Mouse (Mus musculus) liver, embryonic 11.5 days (tissue): Measurements from ENCODE around the gene Oas1c. TPM values are rescaled to one million over a fixed set of nuclear protein-coding genes. Genes with fewer than 3 reads are reported as not detected.
"Not testable (repeated sequence)": the region's sequence is repeated elsewhere in the genome, so short reads cannot be mapped to it uniquely, and the experiment has no call there.

Source experiments
- ATAC-seq: fragments of 200-750 bp; cut with Nextera tagmentation; replicated peaks from 2 replicates; pipeline ENCODE4 v1.8.0; 2017; ENCODE audit warnings: moderate number of reproducible peaks, mild to moderate bottlenecking, moderate TSS enrichment, moderate library complexity; ENCODE audit not compliant: low FRiP score
- DNase-seq: peaks from one replicate; pipeline ENCODE4 v3.0.0-alpha.2; 2017; ENCODE audit warnings: low spot score
- H3K27ac ChIP-seq: fragments of 300-500 bp; sonication (generic); 2 replicates; pipeline ENCODE4 v1.5.1; 2014; ENCODE audit warnings: mild to moderate bottlenecking, low read depth, low read length, control low read depth
- H3K27me3 ChIP-seq: fragments of 300-500 bp; sonication (generic); replicated peaks from 2 replicates; pipeline ENCODE4 v1.6.1; 2014; ENCODE audit warnings: low read length, mixed read lengths; ENCODE audit not compliant: control insufficient read depth, insufficient read depth
- H3K36me3 ChIP-seq: fragments of 300-500 bp; sonication (generic); 2 replicates; pipeline ENCODE4 v1.6.1; 2014; ENCODE audit warnings: mild to moderate bottlenecking, low read length, moderate library complexity, mixed read lengths; ENCODE audit not compliant: control insufficient read depth, insufficient read depth
- H3K4me1 ChIP-seq: fragments of 300-500 bp; sonication (generic); replicated peaks from 2 replicates; pipeline ENCODE4 v1.6.1; 2014; ENCODE audit warnings: low read length, mixed read lengths; ENCODE audit not compliant: control insufficient read depth, insufficient read depth
- H3K4me2 ChIP-seq: fragments of 300-500 bp; sonication (generic); 2 replicates; pipeline ENCODE4 v1.6.1; 2014; ENCODE audit warnings: mild to moderate bottlenecking, control low read depth, moderate library complexity
- H3K4me3 ChIP-seq: fragments of 300-500 bp; sonication (generic); 2 replicates; pipeline ENCODE4 v1.5.1; 2014; ENCODE audit warnings: low read depth, low read length, control low read depth
- H3K9ac ChIP-seq: fragments of 300-500 bp; sonication (generic); 2 replicates; pipeline ENCODE4 v1.6.1; 2014; ENCODE audit warnings: low read depth, low read length, control low read depth
- H3K9me3 ChIP-seq: fragments of 300-500 bp; sonication (generic); 2 replicates; pipeline ENCODE4 v1.6.1; 2016; ENCODE audit warnings: low read length, inconsistent platforms, mixed read lengths; ENCODE audit not compliant: control insufficient read depth
- WGBS: fragments of 180-500 bp; shearing (Covaris S2); extraction: QIAGEN DNeasy Blood & Tissue Kit; methylation state at CpG from one replicate; pipeline ENCODE4 v1.1.7; 2014; 5-methylcytosine and 5-hydroxymethylcytosine counted together
- polyA plus RNA-seq: library from polyadenylated mRNA; unstranded; fragments of >200 nt; fragmentation: Nextera tagmentation; extraction: Ambion mirVana; gene quantifications from 2 replicates; pipeline ENCODE4 v1.2.1, GENCODE M21; 2014

The Oas1c gene
- polyA plus RNA-seq, 1 experiment from 2014 or later: 0.19 TPM

GRCm38 (mm10) chr5:120833335-120834280 lies 21.3 kb upstream of the Oas1c start:
- no peak overlapping the region for H3K4me2 ChIP-seq
- no peaks in the 10 kb centered on the region for H3K36me3 ChIP-seq
- ATAC-seq (no peak), DNase-seq (no peak)
- no peak overlapping the region for H3K27ac ChIP-seq
- 22% methylated on average over 17 of the region's 17 CpGs for WGBS
- H3K27me3 ChIP-seq: 0 out of 2 replicates have a peak, but pooled peaks cover 2% of the 10 kb centered on the region
- H3K9me3 ChIP-seq: no peaks in the 10 kb centered on the region
- H3K9ac ChIP-seq: no peak overlapping the region
- H3K4me1 ChIP-seq: no peaks in the 10 kb centered on the region
- no peak overlapping the region for H3K4me3 ChIP-seq

DNA sequence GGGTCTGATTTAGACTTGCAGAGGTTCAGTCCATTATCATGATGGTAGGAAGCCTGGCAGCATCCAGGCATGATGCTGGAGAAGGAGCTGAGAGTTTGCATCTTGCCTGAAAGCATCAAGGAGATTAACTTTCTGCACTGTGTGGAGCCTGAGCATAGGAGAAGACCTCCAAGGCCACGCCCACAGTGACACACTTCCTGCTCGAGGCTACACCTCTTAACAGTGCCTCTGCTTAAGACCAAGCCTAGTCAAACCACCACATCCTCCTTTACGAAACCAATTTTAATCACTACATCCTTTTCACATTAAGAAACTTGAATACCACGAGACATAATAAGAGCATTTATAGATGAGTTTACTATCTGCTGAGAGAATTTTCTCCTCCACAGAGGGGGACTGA lies 18.7 kb upstream of the Oas1c start:
- Histone ChIP-seq H3K27me3 (0 out of 2 replicates have a peak, but pooled peaks cover 2% of the 10 kb centered on the region), H3K9ac (no peak overlapping the region), H3K4me1 (no peaks in the 10 kb centered on the region), H3K4me3 (no peak overlapping the region), H3K4me2 (no peak overlapping the region), H3K9me3 (no peaks in the 10 kb centered on the region), H3K27ac (no peak overlapping the region), H3K36me3 (no peaks in the 10 kb centered on the region)
- no peak for ATAC-seq
- DNase-seq: no peak
- 72% methylated on average over 4 of the region's 4 CpGs for WGBS

DNA sequence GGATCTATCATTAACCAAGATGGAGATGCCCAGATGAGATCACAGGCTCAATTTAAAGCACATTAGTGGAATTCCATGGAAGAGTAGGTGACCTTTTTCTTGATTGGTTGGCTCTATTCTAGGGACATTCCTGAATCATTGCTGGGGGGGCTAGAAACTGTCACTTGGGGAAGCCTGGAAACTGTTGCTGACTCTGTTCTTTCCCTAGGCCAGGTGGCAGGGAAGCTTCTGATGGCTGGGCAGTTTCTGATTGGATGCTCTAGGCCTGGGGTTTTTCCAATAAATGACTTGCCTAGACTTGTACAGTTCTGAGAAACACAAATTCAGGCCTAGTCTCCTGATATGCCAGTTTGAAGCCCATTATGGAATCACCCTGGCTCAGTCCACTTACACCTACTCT lies 6.7 kb upstream of the Oas1c start:
- Histone ChIP-seq H3K27ac (no peak overlapping the region), H3K9ac (no peak overlapping the region), H3K4me2 (no peak overlapping the region), H3K4me1 (no peaks in the 10 kb centered on the region), H3K27me3 (no peaks in the 10 kb centered on the region), H3K9me3 (no peaks in the 10 kb centered on the region), H3K36me3 (no peaks in the 10 kb centered on the region), H3K4me3 (no peak overlapping the region)
- no peak for DNase-seq
- no peak for ATAC-seq

GRCm38 (mm10) chr5:120815949-120816348 lies 3.6 kb upstream of the Oas1c start:
- Histone ChIP-seq H3K9ac (no peak overlapping the region), H3K4me2 (no peak overlapping the region), H3K27me3 (no peaks in the 10 kb centered on the region), H3K4me3 (no peak overlapping the region), H3K4me1 (no peaks in the 10 kb centered on the region), H3K9me3 (no peaks in the 10 kb centered on the region), H3K27ac (no peak overlapping the region), H3K36me3 (no peaks in the 10 kb centered on the region)
- ATAC-seq (no peak), DNase-seq (no peak)
- 67% methylated on average over 3 of the region's 3 CpGs for WGBS

- no peak for ATAC-seq
- Histone ChIP-seq H3K4me2 (peak overlapping the region; percentile 68), H3K27ac (no peak overlapping the region)
These were observed 709 bp upstream of the Oas1c start for GRCm38 (mm10) chr5:120813023-120813422.

DNA sequence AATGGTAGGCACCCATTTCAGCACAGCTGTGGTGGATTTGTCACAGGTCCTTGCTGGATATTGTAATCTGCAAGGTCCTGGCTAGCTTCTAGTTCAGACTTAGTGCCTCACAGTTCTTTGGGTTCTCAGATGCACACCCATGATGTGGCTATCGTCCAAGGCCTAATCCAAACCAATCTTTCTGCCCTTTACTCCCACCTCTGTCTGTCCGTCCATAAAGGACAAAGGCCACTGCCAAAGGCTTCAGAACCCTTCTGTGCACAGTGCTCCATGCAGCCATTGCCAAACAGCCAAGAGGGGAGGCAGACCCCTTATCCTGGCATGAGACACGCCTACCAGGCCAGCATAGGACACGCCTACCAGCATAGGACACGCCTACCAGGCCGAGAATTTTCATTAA lies 3.1 kb downstream of the Oas1c start:
- 34% methylated on average over 6 of the region's 6 CpGs for WGBS
- H3K9me3 ChIP-seq: no peaks in the 10 kb centered on the region
- H3K9ac ChIP-seq: no peak overlapping the region
- no peaks in the 10 kb centered on the region for H3K27me3 ChIP-seq
- ATAC-seq (no peak), DNase-seq (no peak)
- no peak overlapping the region for H3K4me3 ChIP-seq
- H3K4me1 ChIP-seq: no peaks in the 10 kb centered on the region
- no peaks in the 10 kb centered on the region for H3K36me3 ChIP-seq
- no peak overlapping the region for H3K4me2 ChIP-seq
- no peak overlapping the region for H3K27ac ChIP-seq

More at GRCm38 (mm10) chr5:120813023-120813422, 709 bp upstream of the Oas1c start:
- Histone ChIP-seq H3K9ac (peak overlapping the region; percentile 64), H3K27me3 (no peaks in the 10 kb centered on the region), H3K4me1 (no peaks in the 10 kb centered on the region), H3K36me3 (no peaks in the 10 kb centered on the region), H3K4me3 (peak overlapping the region; percentile 56), H3K9me3 (no peaks in the 10 kb centered on the region)
- WGBS: 65% methylated on average over 6 of the region's 6 CpGs
- DNase-seq: no peak

DNA sequence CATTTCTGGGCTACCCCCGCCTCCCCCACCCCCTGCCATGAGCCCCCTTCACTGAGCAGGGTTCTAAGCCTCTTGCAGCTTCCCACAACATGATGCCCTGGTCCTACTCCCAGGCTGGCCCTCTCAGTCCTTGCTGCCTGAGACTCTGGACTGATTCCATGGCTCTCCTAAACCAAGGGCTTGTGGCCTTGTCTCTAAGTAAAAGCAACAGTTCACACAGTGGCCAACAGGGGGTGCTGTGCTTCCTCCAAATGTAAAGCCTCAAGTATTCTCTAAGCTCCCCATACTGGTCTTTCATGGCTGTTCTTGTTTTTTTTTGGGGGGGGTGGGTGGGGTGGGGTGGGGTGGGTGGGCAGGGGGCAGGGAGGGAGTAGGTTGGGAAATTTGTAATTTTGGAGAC lies 5.9 kb downstream of the Oas1c start:
- H3K27me3 ChIP-seq: no peaks in the 10 kb centered on the region
- H3K4me1 ChIP-seq: no peaks in the 10 kb centered on the region
- 100% methylated on average over 1 of the region's 1 CpGs for WGBS
- no peak overlapping the region for H3K27ac ChIP-seq
- ATAC-seq (no peak), DNase-seq (no peak)
- no peak overlapping the region for H3K9ac ChIP-seq
- H3K36me3 ChIP-seq: no peaks in the 10 kb centered on the region
- no peak overlapping the region for H3K4me2 ChIP-seq
- H3K4me3 ChIP-seq: no peak overlapping the region
- no peaks in the 10 kb centered on the region for H3K9me3 ChIP-seq

GRCm38 (mm10) chr5:120803596-120803995 lies 8.7 kb downstream of the Oas1c start:
- H3K4me2 ChIP-seq: no peak overlapping the region
- no peaks in the 10 kb centered on the region for H3K36me3 ChIP-seq
- H3K27me3 ChIP-seq: no peaks in the 10 kb centered on the region
- WGBS: 51% methylated on average over 2 of the region's 2 CpGs
- H3K4me1 ChIP-seq: no peaks in the 10 kb centered on the region
- H3K9ac ChIP-seq: no peak overlapping the region
- ATAC-seq (no peak), DNase-seq (no peak)
- H3K9me3 ChIP-seq: no peaks in the 10 kb centered on the region
- H3K4me3 ChIP-seq: no peak overlapping the region
- H3K27ac ChIP-seq: no peak overlapping the region

DNA sequence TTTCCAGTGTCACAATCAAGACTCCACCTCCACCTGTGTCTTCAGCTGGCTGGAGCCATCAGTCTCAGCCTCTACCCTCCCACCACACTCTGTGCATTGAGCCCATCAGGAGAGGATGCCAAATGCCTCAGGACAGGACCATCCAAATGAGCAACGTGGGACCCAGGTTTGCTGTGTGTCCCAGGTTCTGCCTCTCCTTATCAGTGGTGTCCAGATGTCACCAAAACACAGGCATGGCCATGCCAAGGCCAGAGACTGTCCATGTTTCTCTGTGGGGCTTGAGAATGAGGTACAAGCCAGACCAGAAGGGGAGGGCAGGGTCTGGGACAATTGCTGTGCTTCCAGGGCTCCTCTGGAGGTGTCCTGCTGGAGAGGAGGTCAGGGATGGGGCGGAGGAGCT lies 13.4 kb downstream of the Oas1c start:
- not testable (repeated sequence) for H3K9ac ChIP-seq, ATAC-seq, H3K4me1 ChIP-seq, H3K27ac ChIP-seq, H3K36me3 ChIP-seq, DNase-seq, H3K4me3 ChIP-seq, H3K4me2 ChIP-seq, H3K9me3 ChIP-seq, H3K27me3 ChIP-seq
- WGBS: 19% methylated on average over 1 of the region's 2 CpGs
